Mouse (Mus musculus) heart, postnatal 25 days (tissue): Measurements from ENCODE around the gene Rab11b. TPM values are rescaled to one million over a fixed set of nuclear protein-coding genes. Genes with fewer than 3 reads are reported as not detected.

Experiments
- DNase-seq: peaks from one replicate; pipeline ENCODE4 v3.0.0; 2022; ENCODE audit warnings: low spot score
- intact Hi-C: fragments of 180-260 bp; cut with DNase I; formaldehyde crosslinking; loops from one replicate; pipeline ENCODE4 v1.15.1; 2025
- total RNA-seq, 2 experiments: library from RNA; stranded (reverse); gene quantifications; 2 replicates each; pipeline ENCODE4 v1.2.3; 2021

Gene Rab11b
- total RNA-seq, 2 experiments from 2014 or later = 239 to 261 TPM

- intact Hi-C loops = loop anchor here (2.0 kb wide), 1 partner anchor 34 kb away; no protein-coding TSS in a partner anchor
- DNase-seq = no peak
These were observed 41.2 kb downstream of the Rab11b start for GRCm38 (mm10) chr17:33718944-33719725.

- intact Hi-C loops = loop anchor here (2.0 kb wide), 1 partner anchor 34 kb away; no protein-coding TSS in a partner anchor
- DNase-seq = peak; percentile 96
These were observed 41.9 kb downstream of the Rab11b start, which contains the start of gene March2 for GRCm38 (mm10) chr17:33718384-33718881. Gene March2, minus strand, starts transcription at chr17:33718670.

- DNase-seq = no peak
- intact Hi-C loops = loop anchor here (2.0 kb wide), 1 partner anchor 33 kb away; no protein-coding TSS in a partner anchor
These were observed 42.3 kb downstream of the Rab11b start for GRCm38 (mm10) chr17:33717982-33718381.

GRCm38 (mm10) chr17:33717246-33717645, 43.1 kb downstream of the Rab11b start:
- intact Hi-C loops = no loop called here
- DNase-seq = no peak

- DNase-seq = no peak
- intact Hi-C loops = no loop called here
These were observed 45.6 kb downstream of the Rab11b start for GRCm38 (mm10) chr17:33714779-33715178.

- intact Hi-C loops = no loop called here
- DNase-seq = no peak
These were observed 47.1 kb downstream of the Rab11b start for GRCm38 (mm10) chr17:33713271-33713670.

- intact Hi-C loops = no loop called here
- DNase-seq = no peak
These were observed 50.5 kb downstream of the Rab11b start for GRCm38 (mm10) chr17:33709834-33710233.

GRCm38 (mm10) chr17:33703091-33703490, 57.2 kb downstream of the Rab11b start:
- intact Hi-C loops = no loop called here
- DNase-seq = no peak

GRCm38 (mm10) chr17:33702178-33702577, 58.2 kb downstream of the Rab11b start:
- intact Hi-C loops = no loop called here

GRCm38 (mm10) chr17:33695471-33695870, 64.9 kb downstream of the Rab11b start:
- DNase-seq = no peak
- intact Hi-C loops = no loop called here

More at GRCm38 (mm10) chr17:33702178-33702577, 58.2 kb downstream of the Rab11b start:
- DNase-seq = no peak

Other genes starting within 250 kb of the Rab11b start
- gene Adamts10, start 236.3 kb downstream of the Rab11b start, total RNA-seq = 10 to 100 TPM; 20.1 to 21.7 TPM
- 1 to 10 TPM; 1.8 to 2.7 TPM for gene Myo1f, start 204.8 kb downstream of the Rab11b start, total RNA-seq
- 10 to 100 TPM in 1 of 2 experiments, 1 to 10 TPM in 1; 9.7 to 11.4 TPM for gene Zfp414, start 131.4 kb downstream of the Rab11b start, total RNA-seq
- under 1 TPM in 1 of 2 experiments, not detected in 1; 0.34 TPM for gene Pram1, start 122.5 kb downstream of the Rab11b start, total RNA-seq
- gene Hnrnpm, start 73.7 kb downstream of the Rab11b start, total RNA-seq = 100 to 1,000 TPM in 1 of 2 experiments, 10 to 100 TPM in 1; 89.2 to 106 TPM
- gene March2, start 41.9 kb downstream of the Rab11b start, total RNA-seq = 100 to 1,000 TPM; 143 to 160 TPM
- 10 to 100 TPM in 1 of 2 experiments, 1 to 10 TPM in 1; 8.4 to 21.7 TPM for gene Angptl4, start 21.3 kb upstream of the Rab11b start, total RNA-seq
- 10 to 100 TPM; 55.0 to 69.3 TPM for gene Kank3, start 50.0 kb upstream of the Rab11b start, total RNA-seq
- 100 to 1,000 TPM; 707 to 763 TPM for gene Rps28, start 64.0 kb upstream of the Rab11b start, total RNA-seq
- gene Ndufa7, start 64.0 kb upstream of the Rab11b start, total RNA-seq = 100 to 1,000 TPM; 599 to 648 TPM
- gene Cd320, start 82.6 kb upstream of the Rab11b start, total RNA-seq = 10 to 100 TPM; 30.6 to 31.9 TPM
- not detected for gene Gm7029, start 113.3 kb upstream of the Rab11b start, total RNA-seq
- gene Kifc1, start 130.1 kb upstream of the Rab11b start, total RNA-seq = 1 to 10 TPM; 1.4 to 1.8 TPM
- not detected for gene Platr17, start 144.6 kb upstream of the Rab11b start, total RNA-seq
- gene Daxx, start 148.9 kb upstream of the Rab11b start, total RNA-seq = 10 to 100 TPM; 14.3 to 17.5 TPM
- gene Tapbp, start 155.4 kb upstream of the Rab11b start, total RNA-seq = 100 to 1,000 TPM in 1 of 2 experiments, 10 to 100 TPM in 1; 93.5 to 104 TPM
- gene Zbtb22, start 155.4 kb upstream of the Rab11b start, total RNA-seq = 10 to 100 TPM; 15.5 to 19.4 TPM
- 10 to 100 TPM; 38.2 to 44.6 TPM for gene Rgl2, start 169.0 kb upstream of the Rab11b start, total RNA-seq
- gene Pfdn6, start 179.8 kb upstream of the Rab11b start, total RNA-seq = 10 to 100 TPM; 70.7 to 77.3 TPM
- gene Wdr46, start 180.1 kb upstream of the Rab11b start, total RNA-seq = 10 to 100 TPM in 1 of 2 experiments, 1 to 10 TPM in 1; 9.3 to 10.2 TPM
- gene B3galt4, start 191.0 kb upstream of the Rab11b start, total RNA-seq = 1 to 10 TPM; 1.7 to 1.9 TPM
- gene Vps52, start 195.3 kb upstream of the Rab11b start, total RNA-seq = 10 to 100 TPM; 39.2 to 39.4 TPM
- gene Rps18, start 195.5 kb upstream of the Rab11b start, total RNA-seq = 100 to 1,000 TPM; 408 to 435 TPM
- 10 to 100 TPM; 59.9 to 88.2 TPM for gene H2-K1, start 239.8 kb upstream of the Rab11b start, total RNA-seq